Comparison of ENCODE assay signal across 20 mouse cellular contexts in genomic region chr5:117248351-117248750, GRCm38 (mm10). TPM values are rescaled to one million over a fixed set of nuclear protein-coding genes. Genes with fewer than 3 reads are reported as not detected.
DNase-seq lines count a peak whose midpoint lies in the region; ATAC-seq and TF ChIP-seq lines count a peak whose summit lies in the region.
"Had no signal": no experiment of that assay in that cellular context is flagged by ENCODE, and none has a peak within 500 bp of the region (broad histone marks: within the 10 kb centered on the region; RNA-seq: fewer than 3 reads in every experiment).

No protein-coding gene starts in this region.

- peak overlapping the region; percentile 23; the same call in 1 of the 2 replicates for H3K9ac ChIP-seq in heart, embryonic 12.5 days
- H3K9ac ChIP-seq in midbrain, postnatal 0 days (replicated peaks; ENCODE audit: low read length, poor library complexity, severe bottlenecking) = no peak overlapping the region
- H3K9ac ChIP-seq in midbrain, embryonic 15.5 days = no peak overlapping the region
- H3K9ac ChIP-seq: embryonic facial prominence, embryonic 13.5 days; neural tube, embryonic 13.5 days had no signal

- TF ChIP-seq CTCF in brain, embryonic 14.5 days (IDR thresholded peaks at IDR 0.05; ENCODE audit: borderline replicate concordance, extremely low read depth, insufficient read depth, insufficient read length) = no peak
- no peak for TF ChIP-seq CTCF in midbrain, postnatal 0 days (IDR thresholded peaks at IDR 0.05)

- no peak for DNase-seq in heart, postnatal 14 days
- peak; percentile 45 for DNase-seq in right cerebral cortex, adult 18-20 months
- no peak for DNase-seq in right cerebral cortex, postnatal 36 days (ENCODE audit: low spot score in 2 of 2)
- peak; percentile 1 for DNase-seq in brain, embryonic 14.5 days (ENCODE audit: low read depth)
- DNase-seq in midbrain, postnatal 0 days (ENCODE audit: low spot score) = no peak
- DNase-seq: cerebellum, adult 8-10 months; gastrocnemius, postnatal 36 days; heart, postnatal 10 days; kidney, postnatal 36 days; lung, postnatal 14 days; right cerebral cortex, postnatal 14 days; thymus, postnatal 25 days had no signal

- H3K4me2 ChIP-seq in heart, embryonic 12.5 days = peak overlapping the region; percentile 3; the same call in 1 of the 2 replicates
- H3K4me2 ChIP-seq in midbrain, postnatal 0 days (ENCODE audit: low read depth, low read length, poor library complexity, severe bottlenecking) = no peak overlapping the region
- no peak overlapping the region for H3K4me2 ChIP-seq in midbrain, embryonic 15.5 days
- H3K4me2 ChIP-seq: embryonic facial prominence, embryonic 13.5 days; liver, embryonic 11.5 days; midbrain, embryonic 11.5 days; neural tube, embryonic 13.5 days had no signal

- no peaks in the 10 kb centered on the region for H3K9me3 ChIP-seq in heart, embryonic 12.5 days (replicated peaks)
- no peaks in the 10 kb centered on the region for H3K9me3 ChIP-seq in midbrain, postnatal 0 days (ENCODE audit: low read length)
- H3K9me3 ChIP-seq in midbrain, embryonic 15.5 days = no peaks in the 10 kb centered on the region
- H3K9me3 ChIP-seq: embryonic facial prominence, embryonic 13.5 days; neural tube, embryonic 13.5 days had no signal

- peak; percentile 30; the same call in 1 of the 2 replicates for ATAC-seq in heart, embryonic 12.5 days (ENCODE audit: insufficient number of reproducible peaks, low FRiP score)
- no peak for ATAC-seq in midbrain, postnatal 0 days (ENCODE audit: low FRiP score)
- ATAC-seq in midbrain, embryonic 15.5 days (replicated peaks) = no peak
- ATAC-seq: CD4-positive, CD25-positive, alpha-beta regulatory T cell, adult 4 months; forebrain, embryonic 16.5 days had no signal

- H3K27me3 ChIP-seq in heart, embryonic 12.5 days (replicated peaks) = no peaks in the 10 kb centered on the region
- no peaks in the 10 kb centered on the region for H3K27me3 ChIP-seq in midbrain, postnatal 0 days (ENCODE audit: insufficient read depth, low read length)
- no peaks in the 10 kb centered on the region for H3K27me3 ChIP-seq in midbrain, embryonic 15.5 days (replicated peaks)
- H3K27me3 ChIP-seq: embryonic facial prominence, embryonic 13.5 days; neural tube, embryonic 13.5 days had no signal

- no peak overlapping the region for H3K4me3 ChIP-seq in heart, embryonic 12.5 days
- H3K4me3 ChIP-seq in midbrain, postnatal 0 days (ENCODE audit: low read depth, low read length) = no peak overlapping the region
- H3K4me3 ChIP-seq in midbrain, embryonic 15.5 days = no peak overlapping the region
- H3K4me3 ChIP-seq: embryonic facial prominence, embryonic 13.5 days; neural tube, embryonic 13.5 days had no signal

- no peak overlapping the region for H3K27ac ChIP-seq in heart, embryonic 12.5 days (ENCODE audit: poor library complexity, severe bottlenecking)
- no peak overlapping the region for H3K27ac ChIP-seq in midbrain, postnatal 0 days (ENCODE audit: low read depth, low read length)
- H3K27ac ChIP-seq in midbrain, embryonic 15.5 days = no peak overlapping the region
- H3K27ac ChIP-seq: embryonic facial prominence, embryonic 13.5 days; neural tube, embryonic 13.5 days had no signal

- no peak for TF ChIP-seq POLR2A in brain, embryonic 14.5 days (IDR thresholded peaks at IDR 0.05; ENCODE audit: borderline replicate concordance, extremely low read depth, insufficient read depth, insufficient read length, poor library complexity, severe bottlenecking)

- peaks cover 11% of the 10 kb centered on the region for H3K4me1 ChIP-seq in heart, embryonic 12.5 days (replicated peaks)
- peaks cover 7% of the 10 kb centered on the region; the same call in 1 of the 2 replicates for H3K4me1 ChIP-seq in midbrain, postnatal 0 days (ENCODE audit: insufficient read depth, low read length)
- peaks cover 26% of the 10 kb centered on the region for H3K4me1 ChIP-seq in midbrain, embryonic 15.5 days

- peaks cover 18% of the 10 kb centered on the region for H3K36me3 ChIP-seq in heart, embryonic 12.5 days
- H3K36me3 ChIP-seq in midbrain, postnatal 0 days (ENCODE audit: insufficient read depth, low read length) = peaks cover 31% of the 10 kb centered on the region
- peaks cover 24% of the 10 kb centered on the region for H3K36me3 ChIP-seq in midbrain, embryonic 15.5 days (replicated peaks)

- WGBS in heart, embryonic 12.5 days = 15% methylated on average over 10 of the region's 10 CpGs
- WGBS in midbrain, postnatal 0 days = 29% methylated on average over 10 of the region's 10 CpGs
- WGBS in midbrain, embryonic 15.5 days = 38% methylated on average over 10 of the region's 10 CpGs

- intact Hi-C loops in heart, postnatal 14 days (cut with DNase I) = no loop called here

RNA-seq across cellular contexts. Expression of gene Pebp1, which starts 39.1 kb away (rescaled TPM):
- 516 and 534 TPM in 2 replicates for polyA plus RNA-seq in heart, embryonic 12.5 days (2016; fragmentation: Nextera tagmentation; extraction: Ambion mirVana)
- total RNA-seq in heart, postnatal 14 days (2021) = 100 to 1,000 TPM; 399 to 443 TPM
- polyA plus RNA-seq in brain, embryonic 14.5 days (2012; rRNA removed) = 896 and 1,192 TPM in 2 replicates
- 1,240 and 1,525 TPM in 2 replicates for total RNA-seq in midbrain, postnatal 0 days (2014; rRNA removed)
- 1,025 and 1,129 TPM in 2 replicates for polyA plus RNA-seq in midbrain, postnatal 0 days (2015; fragmentation: Nextera tagmentation; extraction: Ambion mirVana)
- polyA plus RNA-seq in midbrain, embryonic 15.5 days (2015; fragmentation: Nextera tagmentation; extraction: Ambion mirVana) = 1,104 and 1,156 TPM in 2 replicates

Comparison
In these comparisons a context has a peak if more than half of its experiments do, and no peak if none do; other contexts are left out.
1. DNase-seq: peak in right cerebral cortex, adult 18-20 months (single experiment) and brain, embryonic 14.5 days (single experiment); none in heart, postnatal 14 days (0 of 2), right cerebral cortex, postnatal 36 days (0 of 2) and midbrain, postnatal 0 days (single experiment).